Mouse (Mus musculus) forebrain, postnatal 0 days (tissue): ENCODE data around the gene Kif3b. TPM values are rescaled to one million over a fixed set of nuclear protein-coding genes. Genes with fewer than 3 reads are reported as not detected.

Experiments used
- ATAC-seq: fragments of 200-750 bp; cut with Nextera tagmentation; 2 replicates; pipeline ENCODE4 v1.8.0; 2017; ENCODE audit warnings: mild to moderate bottlenecking, moderate library complexity
- DNase-seq: peaks from one replicate; pipeline ENCODE4 v3.0.0-alpha.2; 2015
- H3K27ac ChIP-seq: fragments of 300-500 bp; sonication (generic); 2 replicates; pipeline ENCODE4 v1.5.1; 2014; ENCODE audit warnings: low read depth, mild to moderate bottlenecking, antibody characterized with exemption, low read length, moderate library complexity, mixed read lengths
- H3K27me3 ChIP-seq: fragments of 300-500 bp; sonication (generic); 2 replicates; pipeline ENCODE4 v1.6.1; 2014; ENCODE audit warnings: mild to moderate bottlenecking, low read length, mixed read lengths; ENCODE audit not compliant: insufficient read depth
- H3K36me3 ChIP-seq: fragments of 300-500 bp; sonication (generic); 2 replicates; pipeline ENCODE4 v1.6.1; 2014; ENCODE audit warnings: mild to moderate bottlenecking, moderate library complexity; ENCODE audit not compliant: insufficient read depth
- H3K4me1 ChIP-seq: fragments of 300-500 bp; sonication (generic); 2 replicates; pipeline ENCODE4 v1.6.1; 2014; ENCODE audit warnings: antibody characterized with exemption; ENCODE audit not compliant: insufficient read depth
- H3K4me2 ChIP-seq: fragments of 300-500 bp; sonication (generic); 2 replicates; pipeline ENCODE4 v1.6.1; 2014; ENCODE audit warnings: low read depth, mild to moderate bottlenecking, moderate library complexity
- H3K4me3 ChIP-seq: fragments of 300-500 bp; sonication (generic); 2 replicates; pipeline ENCODE4 v1.5.1; 2014; ENCODE audit warnings: low read depth, low read length, mixed read lengths
- H3K9ac ChIP-seq: fragments of 300-500 bp; sonication (generic); 2 replicates; pipeline ENCODE4 v1.6.1; 2014; ENCODE audit warnings: mild to moderate bottlenecking
- H3K9me3 ChIP-seq: fragments of 300-500 bp; sonication (generic); 2 replicates; pipeline ENCODE4 v1.6.1; 2016; ENCODE audit warnings: low read length
- CTCF ChIP-seq: sonication (generic); IDR thresholded peaks from 2 replicates; pipeline ENCODE4 v1.5.1; 2016; ENCODE audit warnings: antibody characterized with exemption, control low read depth, low read depth
- WGBS: fragments of 180-500 bp; shearing (Covaris S2); extraction: QIAGEN DNeasy Blood & Tissue Kit; methylation state at CpG from one replicate; pipeline ENCODE4 v1.1.7; 2014; 5-methylcytosine and 5-hydroxymethylcytosine counted together
- polyA plus RNA-seq: library from polyadenylated mRNA; unstranded; fragments of >200 nt; fragmentation: Nextera tagmentation; extraction: Ambion mirVana; gene quantifications from 2 replicates; pipeline ENCODE4 v1.2.1, GENCODE M21; 2015
- total RNA-seq: library from RNA; depleted of rRNA; stranded (reverse); fragments of >200 nt; gene quantifications from 2 replicates; pipeline ENCODE4 v1.2.3, GENCODE M21; 2014

Kif3b gene
- total and polyA plus RNA-seq, 2 experiments from 2014 or later: 20.6 to 62.5 TPM

DNA sequence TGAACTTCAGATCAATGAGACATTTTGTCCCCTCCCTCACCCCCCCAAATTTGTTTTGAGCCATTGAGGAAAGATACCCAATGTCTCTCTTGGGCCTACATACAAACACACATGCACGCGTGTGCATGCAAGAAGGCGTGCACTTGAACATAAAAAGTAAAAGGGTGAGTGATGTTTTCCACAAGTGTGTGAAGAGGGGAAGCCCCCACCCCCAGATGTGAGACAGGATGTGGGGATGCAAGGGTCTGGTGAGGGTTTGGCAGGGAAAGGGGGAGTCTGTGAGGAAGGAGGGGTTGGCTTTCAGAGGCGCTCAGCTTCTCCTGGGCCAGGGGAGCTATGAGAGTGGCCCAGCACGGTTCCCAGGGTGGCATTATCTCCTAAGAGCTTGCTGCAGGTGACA is 12.9 kb upstream of the Kif3b start:
- 92% methylated on average over 5 of the region's 5 CpGs for WGBS
- DNase-seq: no peak
- H3K27ac ChIP-seq: no peak overlapping the region
- no peaks in the 10 kb centered on the region for H3K36me3 ChIP-seq
- no peak overlapping the region for H3K4me3 ChIP-seq
- H3K4me2 ChIP-seq: no peak overlapping the region
- TF ChIP-seq CTCF: no peak
- H3K9ac ChIP-seq: no peak overlapping the region
- no peaks in the 10 kb centered on the region for H3K27me3 ChIP-seq
- H3K9me3 ChIP-seq: no peaks in the 10 kb centered on the region
- H3K4me1 ChIP-seq: no peaks in the 10 kb centered on the region
- no peak for ATAC-seq

DNA sequence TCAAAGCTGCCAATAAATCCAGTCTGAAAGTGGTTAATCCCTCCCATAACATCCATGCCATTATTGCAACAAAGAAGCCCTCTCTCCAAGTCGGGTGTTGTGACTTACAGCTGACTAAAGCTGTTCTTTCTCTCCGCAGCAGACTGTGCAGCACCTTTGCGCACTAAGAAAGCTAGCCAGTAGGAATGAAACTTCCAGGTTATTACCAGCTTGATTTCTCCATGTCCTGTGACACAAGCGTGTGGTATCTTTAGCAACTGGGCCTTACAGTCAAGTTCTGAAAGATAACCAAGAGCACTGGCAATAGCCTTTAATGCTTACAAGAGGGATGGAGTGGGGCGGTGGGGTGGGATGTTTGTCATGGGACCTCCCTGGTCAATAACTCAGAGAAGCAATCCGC is 7.3 kb upstream of the Kif3b start:
- WGBS: 87% methylated on average over 6 of the region's 6 CpGs
- H3K9me3 ChIP-seq: no peaks in the 10 kb centered on the region
- no peak for ATAC-seq

GRCm38 (mm10) chr2:153286524-153286923 is 4.7 kb upstream of the Kif3b start:
- WGBS: 94% methylated on average over 4 of the region's 4 CpGs
- no peaks in the 10 kb centered on the region for H3K9me3 ChIP-seq
- H3K36me3 ChIP-seq: no peaks in the 10 kb centered on the region
- DNase-seq: no peak
- no peaks in the 10 kb centered on the region for H3K27me3 ChIP-seq
- TF ChIP-seq CTCF: no peak
- no peak overlapping the region for H3K4me2 ChIP-seq
- H3K27ac ChIP-seq: no peak overlapping the region
- H3K4me1 ChIP-seq: no peaks in the 10 kb centered on the region; the same call in 1 of the 2 replicates
- no peak overlapping the region for H3K4me3 ChIP-seq
- ATAC-seq: no peak
- H3K9ac ChIP-seq: no peak overlapping the region

More for the DNA sequence above, 7.3 kb upstream of the Kif3b start:
- no peak overlapping the region for H3K27ac ChIP-seq
- H3K4me2 ChIP-seq: no peak overlapping the region
- TF ChIP-seq CTCF: no peak
- DNase-seq: no peak
- no peak overlapping the region for H3K4me3 ChIP-seq
- H3K4me1 ChIP-seq: no peaks in the 10 kb centered on the region
- H3K27me3 ChIP-seq: no peaks in the 10 kb centered on the region
- no peaks in the 10 kb centered on the region for H3K36me3 ChIP-seq
- no peak overlapping the region for H3K9ac ChIP-seq

GRCm38 (mm10) chr2:153287835-153288234 is 3.4 kb upstream of the Kif3b start:
- Histone ChIP-seq H3K27me3 (no peaks in the 10 kb centered on the region), H3K4me3 (no peak overlapping the region), H3K4me2 (no peak overlapping the region), H3K9me3 (no peaks in the 10 kb centered on the region), H3K4me1 (peaks cover 10% of the 10 kb centered on the region; the same call in 1 of the 2 replicates), H3K27ac (no peak overlapping the region), H3K9ac (no peak overlapping the region), H3K36me3 (no peaks in the 10 kb centered on the region)
- WGBS: 36% methylated on average over 6 of the region's 6 CpGs
- no peak for TF ChIP-seq CTCF
- DNase-seq (peak; percentile 48), ATAC-seq (no peak)

GRCm38 (mm10) chr2:153292305-153292861 is 1.2 kb downstream of the Kif3b start:
- ATAC-seq (no peak), DNase-seq (no peak)
- Histone ChIP-seq H3K4me3 (peak overlapping the region; percentile 99), H3K27ac (no peak overlapping the region), H3K9me3 (no peaks in the 10 kb centered on the region), H3K9ac (peak overlapping the region; percentile 97), H3K27me3 (no peaks in the 10 kb centered on the region), H3K36me3 (no peaks in the 10 kb centered on the region), H3K4me1 (peaks cover 10% of the 10 kb centered on the region; the same call in 1 of the 2 replicates), H3K4me2 (peak overlapping the region; percentile 70)
- TF ChIP-seq CTCF: no peak
- WGBS: 47% methylated on average over 7 of the region's 7 CpGs

- Histone ChIP-seq H3K4me2 (no peak overlapping the region), H3K36me3 (no peaks in the 10 kb centered on the region), H3K9ac (no peak overlapping the region), H3K9me3 (no peaks in the 10 kb centered on the region), H3K27ac (no peak overlapping the region), H3K27me3 (no peaks in the 10 kb centered on the region), H3K4me1 (peaks cover 10% of the 10 kb centered on the region; the same call in 1 of the 2 replicates), H3K4me3 (no peak overlapping the region)
- no peak for DNase-seq
- WGBS: 93% methylated on average over 4 of the region's 4 CpGs
- ATAC-seq: no peak
- no peak for TF ChIP-seq CTCF
Measured at GRCm38 (mm10) chr2:153295196-153295595, 4.0 kb downstream of the Kif3b start.

DNA sequence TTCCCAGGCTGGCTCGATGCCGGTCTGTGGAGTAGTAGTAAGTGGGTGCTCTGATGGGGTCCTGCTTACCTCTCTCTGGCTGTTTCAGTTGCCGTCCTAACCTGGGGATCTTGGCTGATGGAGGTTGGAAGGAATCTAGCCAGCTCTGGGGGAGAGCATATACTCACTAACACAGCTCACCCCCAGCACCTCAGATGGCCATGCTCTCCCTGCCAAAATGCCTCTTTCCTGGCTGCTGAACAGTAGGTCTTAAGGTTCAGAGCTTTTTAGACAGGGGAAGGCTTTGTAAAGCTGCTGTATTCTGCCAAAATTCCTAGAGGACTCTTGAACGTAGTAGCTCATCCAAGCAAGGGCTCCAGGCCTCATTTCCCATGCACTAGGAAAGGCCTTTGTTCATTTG is 6.6 kb downstream of the Kif3b start:
- no peak overlapping the region for H3K4me2 ChIP-seq
- ATAC-seq: peak; percentile 38
- no peak overlapping the region for H3K9ac ChIP-seq
- no peak for TF ChIP-seq CTCF
- no peaks in the 10 kb centered on the region for H3K9me3 ChIP-seq
- 72% methylated on average over 4 of the region's 4 CpGs for WGBS
- no peak overlapping the region for H3K27ac ChIP-seq
- H3K36me3 ChIP-seq: no peaks in the 10 kb centered on the region
- DNase-seq: no peak
- peaks cover under 1% of the 10 kb centered on the region; the same call in 1 of the 2 replicates for H3K4me1 ChIP-seq
- H3K27me3 ChIP-seq: no peaks in the 10 kb centered on the region
- H3K4me3 ChIP-seq: no peak overlapping the region
